Mouse (Mus musculus): Measurements from ENCODE around the gene Agfg2.

Gene Agfg2

GRCm38 (mm10) chr5:137682526-137682925 is 2.0 kb downstream of the Agfg2 start:
- no peak for DNase-seq

GRCm38 (mm10) chr5:137679726-137680125 is 4.8 kb downstream of the Agfg2 start:
- DNase-seq: no peak

GRCm38 (mm10) chr5:137678736-137679135 is 5.8 kb downstream of the Agfg2 start:
- DNase-seq: no peak

GRCm38 (mm10) chr5:137677859-137678258 is 6.7 kb downstream of the Agfg2 start:
- DNase-seq: no peak

- DNase-seq: no peak
Observed at GRCm38 (mm10) chr5:137674786-137675185, 9.7 kb downstream of the Agfg2 start.

GRCm38 (mm10) chr5:137673015-137673414 is 11.5 kb downstream of the Agfg2 start:
- no peak for DNase-seq

GRCm38 (mm10) chr5:137672361-137672760 is 12.2 kb downstream of the Agfg2 start:
- no peak for DNase-seq

- DNase-seq: peak; percentile 85
Observed at GRCm38 (mm10) chr5:137671443-137672240, 12.9 kb downstream of the Agfg2 start.

GRCm38 (mm10) chr5:137670240-137670639 is 14.3 kb downstream of the Agfg2 start:
- DNase-seq: no peak

GRCm38 (mm10) chr5:137668971-137669370 is 15.6 kb downstream of the Agfg2 start:
- no peak for DNase-seq

- no peak for DNase-seq
Observed at GRCm38 (mm10) chr5:137663057-137663456, 21.5 kb downstream of the Agfg2 start.

GRCm38 (mm10) chr5:137660064-137660688 is 24.4 kb downstream of the Agfg2 start:
- DNase-seq: peak; percentile 83

- peak; percentile 87 for DNase-seq
Observed at GRCm38 (mm10) chr5:137656977-137657376, 27.5 kb downstream of the Agfg2 start.

GRCm38 (mm10) chr5:137654746-137655145 is 29.8 kb downstream of the Agfg2 start:
- no peak for DNase-seq

- no peak for DNase-seq
Observed at GRCm38 (mm10) chr5:137653366-137653765, 31.2 kb downstream of the Agfg2 start.

GRCm38 (mm10) chr5:137652474-137652873 is 32.1 kb downstream of the Agfg2 start:
- peak; percentile 89 for DNase-seq

- DNase-seq: peak; percentile 34
Observed at GRCm38 (mm10) chr5:137649669-137650571, 34.6 kb downstream of the Agfg2 start.

- DNase-seq: no peak
Observed at GRCm38 (mm10) chr5:137649251-137649650, 35.3 kb downstream of the Agfg2 start.

- DNase-seq: no peak
Observed at GRCm38 (mm10) chr5:137647827-137648601, 36.5 kb downstream of the Agfg2 start.

- peak; percentile 61 for DNase-seq
Observed at GRCm38 (mm10) chr5:137645652-137646091, 38.9 kb downstream of the Agfg2 start, which contains the start of gene Irs3. Gene Irs3 (minus strand): TSS chr5:137645714.

GRCm38 (mm10) chr5:137645091-137645651 is 39.4 kb downstream of the Agfg2 start:
- DNase-seq: peak; percentile 45

GRCm38 (mm10) chr5:137644484-137644883 is 40.0 kb downstream of the Agfg2 start:
- DNase-seq: no peak

Data from lung, postnatal 36 days (tissue).